Mouse (Mus musculus) gastrocnemius, postnatal 14 days (tissue): ENCODE data around the gene Zfp651. TPM values are rescaled to one million over a fixed set of nuclear protein-coding genes. Genes with fewer than 3 reads are reported as not detected.

ENCODE experiments used
- DNase-seq: peaks from one replicate; pipeline ENCODE4 v3.0.0; 2021; ENCODE audit warnings: mixed read lengths
- intact Hi-C: fragments of 180-260 bp; cut with DNase I; formaldehyde crosslinking; loops from one replicate; pipeline ENCODE4 v1.15.1; 2025; ENCODE audit warnings: low total_unique reads
- total RNA-seq, 2 experiments: library from RNA; stranded (reverse); gene quantifications; 2 replicates each; pipeline ENCODE4 v1.2.3; 2021

Gene Zfp651
- total RNA-seq, 2 experiments from 2014 or later: 51.5 to 56.1 TPM

GRCm38 (mm10) chr9:121761091-121761665 is 2.0 kb downstream of the Zfp651 start:
- no peak for DNase-seq
- intact Hi-C loops: no loop called here

GRCm38 (mm10) chr9:121761787-121762186 is 2.7 kb downstream of the Zfp651 start:
- intact Hi-C loops: no loop called here
- no peak for DNase-seq

- intact Hi-C loops: no loop called here
- DNase-seq: no peak
Measured at GRCm38 (mm10) chr9:121762248-121762647, 3.1 kb downstream of the Zfp651 start.

- peak; percentile 69 for DNase-seq
- intact Hi-C loops: no loop called here
Measured at GRCm38 (mm10) chr9:121762761-121763160, 3.6 kb downstream of the Zfp651 start.

GRCm38 (mm10) chr9:121763716-121764115 is 4.6 kb downstream of the Zfp651 start:
- intact Hi-C loops: no loop called here
- DNase-seq: peak; percentile 71

- DNase-seq: no peak
- intact Hi-C loops: no loop called here
Measured at GRCm38 (mm10) chr9:121765166-121765855, 6.2 kb downstream of the Zfp651 start.

GRCm38 (mm10) chr9:121772412-121772811 is 13.3 kb downstream of the Zfp651 start:
- DNase-seq: no peak
- intact Hi-C loops: no loop called here

- DNase-seq: no peak
- intact Hi-C loops: no loop called here
Measured at GRCm38 (mm10) chr9:121775951-121776350, 16.8 kb downstream of the Zfp651 start.

- intact Hi-C loops: no loop called here
- no peak for DNase-seq
Measured at GRCm38 (mm10) chr9:121776511-121776910, 17.4 kb downstream of the Zfp651 start.

GRCm38 (mm10) chr9:121777484-121778065 is 18.4 kb downstream of the Zfp651 start, which contains the start of gene Klhl40:
Klhl40 (plus strand) TSS chr9:121777607.
- peak; percentile 66 for DNase-seq
- intact Hi-C loops: no loop called here

GRCm38 (mm10) chr9:121778066-121778624 is 19.0 kb downstream of the Zfp651 start:
- intact Hi-C loops: no loop called here
- DNase-seq: peak; percentile 67

GRCm38 (mm10) chr9:121784801-121785200 is 25.7 kb downstream of the Zfp651 start:
- DNase-seq: no peak
- intact Hi-C loops: no loop called here

- intact Hi-C loops: no loop called here
- no peak for DNase-seq
Measured at GRCm38 (mm10) chr9:121785261-121785660, 26.1 kb downstream of the Zfp651 start.

- intact Hi-C loops: no loop called here
- no peak for DNase-seq
Measured at GRCm38 (mm10) chr9:121786359-121786758, 27.2 kb downstream of the Zfp651 start.

- peak; percentile 93 for DNase-seq
- intact Hi-C loops: no loop called here
Measured at GRCm38 (mm10) chr9:121791206-121791605, 32.1 kb downstream of the Zfp651 start.

GRCm38 (mm10) chr9:121791757-121792521 is 32.8 kb downstream of the Zfp651 start, which contains the start of gene Hhatl:
Hhatl (minus strand) TSS chr9:121792507.
- intact Hi-C loops: no loop called here
- peak; percentile 67 for DNase-seq

- DNase-seq: no peak
- intact Hi-C loops: no loop called here
Measured at GRCm38 (mm10) chr9:121794972-121795539, 35.9 kb downstream of the Zfp651 start.

- no peak for DNase-seq
- intact Hi-C loops: no loop called here
Measured at GRCm38 (mm10) chr9:121797722-121798121, 38.6 kb downstream of the Zfp651 start.

GRCm38 (mm10) chr9:121798887-121799520 is 39.9 kb downstream of the Zfp651 start:
- no peak for DNase-seq
- intact Hi-C loops: no loop called here
